8 mouse cellular contexts compared by ENCODE assay signal in the genomic region with DNA sequence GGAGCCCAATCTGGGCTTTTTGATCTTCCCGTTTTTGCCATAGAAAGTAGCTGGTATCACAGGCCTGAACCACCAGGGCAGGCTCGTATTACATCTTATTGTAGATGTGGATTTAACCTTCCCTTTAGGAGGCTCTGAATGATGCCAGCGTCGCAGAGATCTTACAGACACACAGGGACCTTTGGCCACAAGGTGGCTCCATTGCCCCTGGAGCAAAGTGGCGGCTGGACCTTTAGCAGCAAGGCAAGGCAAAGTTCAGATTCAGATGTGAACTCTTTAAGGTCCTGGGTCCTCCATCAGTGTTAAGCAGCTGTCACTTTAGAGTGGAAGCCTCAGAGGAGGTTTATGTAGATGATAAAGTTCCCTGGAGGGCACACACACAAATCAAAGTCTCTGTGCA. TPM values are rescaled to one million over a fixed set of nuclear protein-coding genes. Genes with fewer than 3 reads are reported as not detected.
A peak's percentile ranks its signal among the peaks of the same experiment; 100 is the strongest.
DNase-seq lines count a peak whose midpoint lies in the region; ATAC-seq lines count a peak whose summit lies in the region.

No protein-coding gene starts in this region.

- H3K4me2 ChIP-seq in midbrain, embryonic 16.5 days (ENCODE audit: low read length): no peak overlapping the region
- no peak overlapping the region for H3K4me2 ChIP-seq in embryonic facial prominence, embryonic 14.5 days (ENCODE audit: low read depth, low read length)
- no peak overlapping the region for H3K4me2 ChIP-seq in liver, embryonic 13.5 days

- H3K36me3 ChIP-seq in midbrain, embryonic 10.5 days: peaks cover 14% of the 10 kb centered on the region
- H3K36me3 ChIP-seq in midbrain, embryonic 16.5 days (ENCODE audit: control insufficient read depth, insufficient read depth, low read length): peaks cover 3% of the 10 kb centered on the region; the same call in 1 of the 2 replicates
- H3K36me3 ChIP-seq in embryonic facial prominence, embryonic 14.5 days (ENCODE audit: control insufficient read depth, insufficient read depth, low read length): peaks cover 13% of the 10 kb centered on the region; the same call in 1 of the 2 replicates
- no peaks in the 10 kb centered on the region for H3K36me3 ChIP-seq in liver, embryonic 13.5 days

- WGBS in midbrain, embryonic 10.5 days: 21% methylated on average over 5 of the region's 5 CpGs
- 18% methylated on average over 5 of the region's 5 CpGs for WGBS in midbrain, embryonic 16.5 days
- 15% methylated on average over 5 of the region's 5 CpGs for WGBS in embryonic facial prominence, embryonic 14.5 days
- WGBS in liver, embryonic 13.5 days (ENCODE audit: insufficient replicate concordance): 35% methylated on average over 5 of the region's 5 CpGs

- no peaks in the 10 kb centered on the region for H3K27me3 ChIP-seq in midbrain, embryonic 10.5 days (ENCODE audit: low read depth, poor library complexity, severe bottlenecking)
- H3K27me3 ChIP-seq in midbrain, embryonic 16.5 days (ENCODE audit: control insufficient read depth, insufficient read depth, low read depth, low read length): no peaks in the 10 kb centered on the region
- H3K27me3 ChIP-seq in embryonic facial prominence, embryonic 14.5 days (replicated peaks; ENCODE audit: control insufficient read depth, insufficient read depth, low read length): no peaks in the 10 kb centered on the region
- H3K27me3 ChIP-seq in liver, embryonic 13.5 days: no peaks in the 10 kb centered on the region

- ATAC-seq in midbrain, embryonic 16.5 days: no peak
- peak; percentile 44; the same call in 1 of the 2 replicates for ATAC-seq in embryonic facial prominence, embryonic 14.5 days (ENCODE audit: low read depth)
- ATAC-seq in liver, embryonic 13.5 days (ENCODE audit: low read depth): no peak

- H3K4me3 ChIP-seq in midbrain, embryonic 10.5 days: no peak overlapping the region
- H3K4me3 ChIP-seq in midbrain, embryonic 16.5 days (ENCODE audit: low read depth, low read length): no peak overlapping the region
- H3K4me3 ChIP-seq in embryonic facial prominence, embryonic 14.5 days (ENCODE audit: low read depth, low read length): no peak overlapping the region
- H3K4me3 ChIP-seq in liver, embryonic 13.5 days (replicated peaks): no peak overlapping the region

- peak; percentile 46 for DNase-seq in midbrain, embryonic 10.5 days (ENCODE audit: low spot score)
- peak; percentile 76 for DNase-seq in adrenal gland, postnatal 25 days
- peak; percentile 63 for DNase-seq in embryonic facial prominence, embryonic 14.5 days (ENCODE audit: low spot score)
- peak; percentile 45 to 77 for DNase-seq in kidney, adult 8-10 months
- DNase-seq in liver, embryonic 13.5 days: peak; percentile 17
- DNase-seq in retina, embryonic 14.5 days (ENCODE audit: low spot score): peak; percentile 75
- peak; percentile 88 for DNase-seq in thymus, postnatal 4 days

- H3K9me3 ChIP-seq in midbrain, embryonic 10.5 days (replicated peaks): no peaks in the 10 kb centered on the region
- no peaks in the 10 kb centered on the region for H3K9me3 ChIP-seq in midbrain, embryonic 16.5 days (replicated peaks; ENCODE audit: control insufficient read depth, low read length, poor library complexity, severe bottlenecking)
- no peaks in the 10 kb centered on the region for H3K9me3 ChIP-seq in embryonic facial prominence, embryonic 14.5 days (ENCODE audit: control insufficient read depth, low read length)
- no peaks in the 10 kb centered on the region for H3K9me3 ChIP-seq in liver, embryonic 13.5 days (replicated peaks)

- no peaks in the 10 kb centered on the region for H3K4me1 ChIP-seq in midbrain, embryonic 10.5 days
- no peaks in the 10 kb centered on the region for H3K4me1 ChIP-seq in midbrain, embryonic 16.5 days (ENCODE audit: control insufficient read depth, insufficient read depth, low read length)
- H3K4me1 ChIP-seq in embryonic facial prominence, embryonic 14.5 days (ENCODE audit: control insufficient read depth, insufficient read depth, low read length): no peaks in the 10 kb centered on the region
- H3K4me1 ChIP-seq in liver, embryonic 13.5 days (replicated peaks): peaks cover 16% of the 10 kb centered on the region

- H3K9ac ChIP-seq in midbrain, embryonic 16.5 days (ENCODE audit: low read depth, low read length): no peak overlapping the region
- H3K9ac ChIP-seq in embryonic facial prominence, embryonic 14.5 days (ENCODE audit: low read depth, low read length): no peak overlapping the region
- H3K9ac ChIP-seq in liver, embryonic 13.5 days: no peak overlapping the region

- H3K27ac ChIP-seq in midbrain, embryonic 10.5 days (replicated peaks): no peak overlapping the region
- H3K27ac ChIP-seq in midbrain, embryonic 16.5 days (ENCODE audit: low read length): no peak overlapping the region
- H3K27ac ChIP-seq in embryonic facial prominence, embryonic 14.5 days (replicated peaks; ENCODE audit: low read depth, low read length): no peak overlapping the region
- H3K27ac ChIP-seq in liver, embryonic 13.5 days: no peak overlapping the region

RNA-seq across cellular contexts. Expression of a gene that starts 26.3 kb away (rescaled TPM):
- 63.4 and 70.0 TPM in 2 replicates for polyA plus RNA-seq in midbrain, embryonic 10.5 days (2016; fragmentation: Nextera tagmentation; extraction: Ambion mirVana)
- 57.8 and 62.0 TPM in 2 replicates for polyA plus RNA-seq in midbrain, embryonic 16.5 days (2015; fragmentation: Nextera tagmentation; extraction: Ambion mirVana)
- 30.1 and 33.5 TPM in 2 replicates for total RNA-seq in adrenal gland, postnatal 25 days (2021)
- polyA plus RNA-seq in embryonic facial prominence, embryonic 14.5 days (2014; fragmentation: Nextera tagmentation; extraction: Ambion mirVana): 39.8 and 43.9 TPM in 2 replicates
- 39.6 and 45.0 TPM in 2 replicates for polyA plus RNA-seq in liver, embryonic 13.5 days (2015; fragmentation: Nextera tagmentation; extraction: Ambion mirVana)

RNA-seq across cellular contexts. Expression of a gene that starts 45.3 kb away (rescaled TPM):
- 9.3 and 11.8 TPM in 2 replicates for polyA plus RNA-seq in midbrain, embryonic 10.5 days (2016; fragmentation: Nextera tagmentation; extraction: Ambion mirVana)
- polyA plus RNA-seq in midbrain, embryonic 16.5 days (2015; fragmentation: Nextera tagmentation; extraction: Ambion mirVana): 26.7 and 27.8 TPM in 2 replicates
- 62.2 and 65.1 TPM in 2 replicates for total RNA-seq in adrenal gland, postnatal 25 days (2021)
- 11.4 and 11.5 TPM in 2 replicates for polyA plus RNA-seq in embryonic facial prominence, embryonic 14.5 days (2014; fragmentation: Nextera tagmentation; extraction: Ambion mirVana)
- 5.1 and 5.7 TPM in 2 replicates for polyA plus RNA-seq in liver, embryonic 13.5 days (2015; fragmentation: Nextera tagmentation; extraction: Ambion mirVana)

Comparison
In these comparisons a context has a peak if more than half of its experiments do, and no peak if none do; other contexts are left out.
1. DNase-seq: peak in every context shown above with its lines; median percentile 88 in thymus, postnatal 4 days; 76 in adrenal gland, postnatal 25 days; 75 in retina, embryonic 14.5 days; 63 in embryonic facial prominence, embryonic 14.5 days; 61 in kidney, adult 8-10 months; 46 in midbrain, embryonic 10.5 days; 17 in liver, embryonic 13.5 days.